Mouse (Mus musculus): ENCODE results near the gene Apbb2. TPM values are rescaled to one million over a fixed set of nuclear protein-coding genes. Genes with fewer than 3 reads are reported as not detected.
A peak's percentile ranks its signal among the peaks of the same experiment; 100 is the strongest.

The Apbb2 gene
- total and polyA plus RNA-seq, 3 experiments: 0.34 to 0.40 (median 0.34) TPM

DNA sequence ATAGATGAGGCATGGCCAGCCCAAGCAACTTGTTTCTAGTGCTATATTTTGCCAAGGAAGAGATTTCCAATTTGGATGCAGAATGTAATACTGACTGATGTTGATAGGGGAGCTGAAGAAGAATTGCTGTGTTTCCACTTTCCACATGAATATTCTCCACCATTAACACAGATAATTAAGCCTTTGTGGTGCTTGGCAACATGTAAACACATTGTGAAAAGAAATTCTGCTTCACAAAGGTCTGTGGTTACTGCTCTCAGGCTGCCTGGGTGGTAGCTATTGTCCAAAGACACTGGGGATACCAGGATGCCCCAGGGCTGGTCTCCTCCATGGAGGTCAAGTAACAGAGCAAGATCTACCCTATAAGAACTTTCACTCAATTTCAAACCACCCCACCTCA lies 190.5 kb downstream of the Apbb2 start:
- no peak overlapping the region for H3K9ac ChIP-seq (ENCODE audit: insufficient read depth, low read depth)
- H3K9me3 ChIP-seq (replicated peaks; ENCODE audit: low read length): no peaks in the 10 kb centered on the region
- TF ChIP-seq MXI1 (IDR thresholded peaks at IDR 0.05; ENCODE audit: low read depth, low read length) (no peak), RCOR1 (conservative IDR thresholded peaks at IDR 0.05; ENCODE audit: low read depth, low read length) (no peak), ZKSCAN1 (IDR thresholded peaks at IDR 0.05; ENCODE audit: borderline replicate concordance, low read depth, low read length) (no peak), ZNF384 (IDR thresholded peaks at IDR 0.05; ENCODE audit: low read depth, low read length) (no peak), ZMIZ1 (IDR thresholded peaks at IDR 0.05; ENCODE audit: low read depth, low read length) (no peak), MAX (IDR thresholded peaks at IDR 0.05; ENCODE audit: low read length) (no peak), ETS1 (conservative IDR thresholded peaks at IDR 0.05; ENCODE audit: low read depth, low read length) (no peak), GABPA (IDR thresholded peaks at IDR 0.05; ENCODE audit: insufficient replicate concordance, low read depth, low read length) (no peak)
- in situ Hi-C loops (cut with MboI; ENCODE audit: low pct_ligation_motif_present, low pct_unique_long_range_greater_than_20kb, low sequenced_read_pairs): no loop called here
- H3K4me1 ChIP-seq (ENCODE audit: control insufficient read depth in 1 of 2, insufficient read depth in 2 of 2): peaks cover 0 to 13% of the 10 kb centered on the region in 2 experiments; a peak in 2 of 4 replicates
- dilution Hi-C loops (cut with MboI; ENCODE audit: extremely low pct_ligation_motif_present, extremely low pct_unique_long_range_greater_than_20kb, low sequenced_read_pairs): no loop called here
- no peak overlapping the region for H3K4me2 ChIP-seq (ENCODE audit: insufficient read depth, low read depth, poor library complexity, severe bottlenecking)
- H3K27ac ChIP-seq (ENCODE audit: insufficient read depth, low read depth): no peak overlapping the region
- no peaks in the 10 kb centered on the region for H3K36me3 ChIP-seq (replicated peaks in 1 of 2; ENCODE audit: control insufficient read depth in 1 of 2, insufficient read depth in 1 of 2, low read length in 1 of 2)
- no peak overlapping the region for H3K4me3 ChIP-seq (replicated peaks in 1 of 3; ENCODE audit: low read depth in 2 of 3, low read length in 2 of 3, poor library complexity in 1 of 3)
- H3K79me2 ChIP-seq (replicated peaks; ENCODE audit: control insufficient read depth, extremely low read depth, insufficient read depth, poor library complexity, severe bottlenecking): no peaks in the 10 kb centered on the region
- no peaks in the 10 kb centered on the region for H3K27me3 ChIP-seq (replicated peaks)
- DNase-seq (ENCODE audit: extremely low read depth): no peak

GRCm38 (mm10) chr5:66423909-66424308 lies 194.7 kb downstream of the Apbb2 start:
- Histone ChIP-seq H3K9me3 (replicated peaks; ENCODE audit: low read length) (no peaks in the 10 kb centered on the region), H3K27me3 (replicated peaks) (no peaks in the 10 kb centered on the region), H3K79me2 (replicated peaks; ENCODE audit: control insufficient read depth, extremely low read depth, insufficient read depth, poor library complexity, severe bottlenecking) (no peaks in the 10 kb centered on the region), H3K4me3 (replicated peaks in 1 of 3; ENCODE audit: low read depth in 2 of 3, low read length in 2 of 3, poor library complexity in 1 of 3) (no peak overlapping the region), H3K9ac (ENCODE audit: insufficient read depth, low read depth) (no peak overlapping the region), H3K4me2 (ENCODE audit: insufficient read depth, low read depth, poor library complexity, severe bottlenecking) (no peak overlapping the region), H3K36me3 (replicated peaks in 1 of 2; ENCODE audit: control insufficient read depth in 1 of 2, insufficient read depth in 1 of 2, low read length in 1 of 2) (no peaks in the 10 kb centered on the region), H3K4me1 (ENCODE audit: control insufficient read depth in 1 of 2, insufficient read depth in 2 of 2) (no peaks in the 10 kb centered on the region), H3K27ac (ENCODE audit: insufficient read depth, low read depth) (no peak overlapping the region)
- peak; percentile 23 for DNase-seq (ENCODE audit: extremely low read depth)
- TF ChIP-seq SMC3 (IDR thresholded peaks at IDR 0.05; ENCODE audit: low read depth, low read length): peak; percentile 68
- TF ChIP-seq ZC3H11A (IDR thresholded peaks at IDR 0.05; ENCODE audit: low read depth, low read length): no peak
- TF ChIP-seq HCFC1 (IDR thresholded peaks at IDR 0.05; ENCODE audit: low read depth, low read length): no peak
- no peak for TF ChIP-seq JUN (IDR thresholded peaks at IDR 0.05; ENCODE audit: insufficient read depth, low read depth, low read length)
- TF ChIP-seq RAD21 (IDR thresholded peaks at IDR 0.05; ENCODE audit: low read depth, low read length): peak; percentile 55
- TF ChIP-seq CTCF (conservative IDR thresholded peaks at IDR 0.05 in 1 of 2, IDR thresholded peaks at IDR 0.05 in 1 of 2; ENCODE audit: low read depth in 2 of 2, low read length in 2 of 2): peak; percentile 49 to 73
- in situ Hi-C loops (cut with MboI; ENCODE audit: low pct_ligation_motif_present, low pct_unique_long_range_greater_than_20kb, low sequenced_read_pairs) (loop anchor here (25.0 kb wide), 1 partner anchor 238 kb away; no protein-coding TSS in a partner anchor), dilution Hi-C loops (cut with MboI; ENCODE audit: extremely low pct_ligation_motif_present, extremely low pct_unique_long_range_greater_than_20kb, low sequenced_read_pairs) (no loop called here)

- Histone ChIP-seq H3K27me3 (replicated peaks) (no peaks in the 10 kb centered on the region), H3K36me3 (replicated peaks in 1 of 2; ENCODE audit: control insufficient read depth in 1 of 2, insufficient read depth in 1 of 2, low read length in 1 of 2) (no peaks in the 10 kb centered on the region), H3K9ac (ENCODE audit: insufficient read depth, low read depth) (no peak overlapping the region), H3K9me3 (replicated peaks; ENCODE audit: low read length) (no peaks in the 10 kb centered on the region), H3K79me2 (replicated peaks; ENCODE audit: control insufficient read depth, extremely low read depth, insufficient read depth, poor library complexity, severe bottlenecking) (no peaks in the 10 kb centered on the region), H3K4me2 (ENCODE audit: insufficient read depth, low read depth, poor library complexity, severe bottlenecking) (no peak overlapping the region), H3K27ac (ENCODE audit: insufficient read depth, low read depth) (no peak overlapping the region), H3K4me3 (replicated peaks in 1 of 3; ENCODE audit: low read depth in 2 of 3, low read length in 2 of 3, poor library complexity in 1 of 3) (no peak overlapping the region), H3K4me1 (ENCODE audit: control insufficient read depth in 1 of 2, insufficient read depth in 2 of 2) (no peaks in the 10 kb centered on the region)
- dilution Hi-C loops (cut with MboI; ENCODE audit: extremely low pct_ligation_motif_present, extremely low pct_unique_long_range_greater_than_20kb, low sequenced_read_pairs): no loop called here
- in situ Hi-C loops (cut with MboI; ENCODE audit: low pct_ligation_motif_present, low pct_unique_long_range_greater_than_20kb, low sequenced_read_pairs): loop anchor here (25.0 kb wide), 1 partner anchor 239 kb away; no protein-coding TSS in a partner anchor
- TF ChIP-seq PAX5 (IDR thresholded peaks at IDR 0.05; ENCODE audit: low read length) (no peak), JUND (conservative IDR thresholded peaks at IDR 0.05; ENCODE audit: low read depth, low read length) (no peak), MXI1 (IDR thresholded peaks at IDR 0.05; ENCODE audit: low read depth, low read length) (no peak), EP300 (IDR thresholded peaks at IDR 0.05; ENCODE audit: low read length) (no peak), USF2 (conservative IDR thresholded peaks at IDR 0.05; ENCODE audit: low read depth, low read length) (no peak), E2F4 (IDR thresholded peaks at IDR 0.05; ENCODE audit: insufficient replicate concordance, low read depth, low read length) (no peak), ZKSCAN1 (IDR thresholded peaks at IDR 0.05; ENCODE audit: borderline replicate concordance, low read depth, low read length) (no peak), CTCF (conservative IDR thresholded peaks at IDR 0.05 in 1 of 2, IDR thresholded peaks at IDR 0.05 in 1 of 2; ENCODE audit: low read depth in 2 of 2, low read length in 2 of 2) (no peak), HCFC1 (IDR thresholded peaks at IDR 0.05; ENCODE audit: low read depth, low read length) (no peak)
- DNase-seq (ENCODE audit: extremely low read depth): no peak
Observed at GRCm38 (mm10) chr5:66423466-66423865, 195.1 kb downstream of the Apbb2 start.

Measured in CH12.LX (cell line).